Mouse (Mus musculus) c-Kit-positive CD71-positive TER-119-positive erythroid progenitor cells, embryonic 14.5 days (primary cell): ENCODE measurements around the gene Bcl2l1.

Experiments used
- DNase-seq: peaks from one replicate; pipeline ENCODE4 v3.0.0-alpha.2; 2013; ENCODE audit warnings: low spot score

Bcl2l1 gene

DNA sequence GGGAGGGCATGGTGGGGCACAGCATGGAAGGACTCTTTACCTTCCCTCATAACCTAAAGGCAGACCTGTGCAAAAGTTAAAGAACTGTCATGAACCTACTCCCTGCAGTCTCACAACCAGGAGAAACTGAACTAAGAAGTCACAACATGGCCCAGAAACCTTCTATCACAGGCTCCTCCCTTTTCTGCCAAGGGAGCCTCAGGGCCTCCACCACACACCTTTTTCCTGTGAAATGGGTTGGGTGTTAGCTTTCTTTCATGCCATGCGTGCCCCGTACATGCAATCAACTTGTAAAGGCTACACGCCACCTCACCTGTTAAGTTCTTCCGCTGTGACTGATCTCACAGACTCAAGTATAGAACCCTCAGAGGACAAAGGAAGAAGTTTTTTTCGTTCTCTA is 28.4 kb downstream of the Bcl2l1 start:
- no peak for DNase-seq

DNA sequence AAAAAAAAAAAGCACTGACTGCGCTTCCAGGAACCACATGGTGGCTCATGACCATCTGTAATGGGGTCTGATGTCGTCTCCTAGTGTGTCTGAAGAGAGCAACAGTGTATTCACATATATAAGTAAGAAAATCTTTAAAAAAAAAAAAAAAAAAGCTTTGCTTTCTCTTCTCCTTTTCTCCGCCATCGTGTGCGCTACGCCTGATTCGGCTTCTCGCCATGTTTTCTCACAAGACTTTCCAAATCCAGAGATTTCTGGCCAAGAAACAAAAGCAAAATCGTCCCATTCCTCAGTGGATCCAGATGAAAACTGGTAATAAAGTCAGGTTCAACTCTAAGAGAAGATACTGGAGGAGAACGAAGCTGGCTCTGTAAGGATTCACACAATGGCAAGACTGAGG is 29.2 kb downstream of the Bcl2l1 start:
- DNase-seq, result no peak

GRCm38 (mm10) chr2:152800762-152801113 is 30.8 kb downstream of the Bcl2l1 start:
- no peak for DNase-seq

GRCm38 (mm10) chr2:152799954-152800761 is 31.4 kb downstream of the Bcl2l1 start:
- no peak for DNase-seq

DNA sequence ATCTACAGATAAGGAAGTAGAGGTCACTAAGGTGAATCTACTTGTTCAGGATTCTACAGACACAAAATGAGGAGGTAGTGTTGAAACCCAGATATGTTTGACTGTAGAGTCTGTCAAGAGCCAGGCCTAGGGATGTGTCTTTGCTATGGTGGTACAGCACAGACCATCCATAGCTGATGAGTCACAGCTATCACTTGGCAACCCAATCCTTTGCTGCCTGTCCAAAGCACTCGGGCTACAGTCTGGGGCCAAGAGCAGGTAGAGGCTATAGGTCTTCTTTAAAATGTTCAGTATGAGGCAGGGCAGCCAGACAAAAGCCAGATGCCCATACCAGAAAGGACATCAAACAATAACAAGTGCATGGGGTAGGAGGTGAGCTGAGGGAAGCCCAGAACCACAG is 33.9 kb downstream of the Bcl2l1 start:
- DNase-seq, result no peak

GRCm38 (mm10) chr2:152794281-152794827 is 37.2 kb downstream of the Bcl2l1 start:
- no peak for DNase-seq

GRCm38 (mm10) chr2:152793381-152793780 is 38.1 kb downstream of the Bcl2l1 start:
- DNase-seq, result no peak

DNA sequence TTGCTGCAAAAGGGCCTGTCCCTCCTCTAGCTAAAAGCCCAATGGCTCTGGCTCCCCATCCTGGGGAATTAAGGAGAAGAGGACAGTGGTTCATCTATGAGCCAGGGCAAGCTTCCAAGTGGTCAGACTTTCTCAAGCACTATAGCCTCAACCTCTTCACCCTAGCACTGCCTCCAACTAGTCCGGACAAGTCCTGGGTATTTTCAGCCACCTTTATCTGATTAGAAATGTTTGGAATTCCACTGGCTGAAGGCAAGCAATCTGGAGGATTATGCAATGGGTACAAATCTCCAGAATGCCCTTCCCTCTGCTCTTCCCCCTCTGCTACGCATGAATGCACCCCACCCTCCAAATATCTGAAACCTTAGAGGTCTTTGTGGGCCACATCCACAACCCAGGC is 39.1 kb downstream of the Bcl2l1 start:
- DNase-seq, result no peak

DNA sequence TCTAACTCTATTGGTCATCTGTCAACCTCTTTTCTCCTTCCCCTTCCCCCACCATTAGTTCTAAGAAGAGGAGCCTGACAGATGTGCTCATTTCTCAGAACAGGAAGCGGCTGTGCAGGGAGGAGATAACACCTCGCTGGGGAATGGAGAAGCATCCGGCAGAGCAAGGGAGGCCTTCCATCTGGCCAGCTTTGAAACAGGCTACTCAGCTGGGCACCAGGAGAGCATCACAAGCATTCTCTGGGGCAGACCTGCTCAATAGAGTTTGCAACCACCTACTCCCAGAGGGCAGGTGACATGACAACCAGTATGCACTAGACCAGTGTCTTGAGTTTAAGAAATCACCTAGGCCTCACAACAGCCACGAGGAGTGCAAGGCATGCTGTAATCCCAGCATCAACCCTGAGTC is 41.9 kb downstream of the Bcl2l1 start:
- DNase-seq, result peak; percentile 92

GRCm38 (mm10) chr2:152788892-152789421 is 42.6 kb downstream of the Bcl2l1 start:
- peak; percentile 86 for DNase-seq

- no peak for DNase-seq
Measured at GRCm38 (mm10) chr2:152787543-152787942, 44.0 kb downstream of the Bcl2l1 start.

DNA sequence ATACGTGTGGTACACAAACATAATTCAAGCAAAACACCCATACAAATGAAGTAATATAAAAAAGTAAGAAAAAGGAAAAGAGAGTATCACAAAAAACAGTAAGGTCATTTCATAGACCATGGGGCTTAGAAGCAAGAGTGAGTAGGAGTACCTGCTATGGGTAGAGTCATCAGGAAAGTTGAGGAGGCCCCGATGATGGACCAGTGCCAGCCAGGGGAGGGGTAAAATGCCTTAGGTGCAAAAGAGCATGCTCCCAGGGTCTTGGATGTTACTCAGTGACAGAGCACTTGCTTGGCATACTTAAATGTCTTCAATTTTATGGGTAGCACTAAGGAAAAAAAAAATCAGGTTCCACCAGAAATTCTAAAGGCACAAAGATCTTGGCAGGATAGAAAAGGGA is 44.4 kb downstream of the Bcl2l1 start:
- no peak for DNase-seq

DNA sequence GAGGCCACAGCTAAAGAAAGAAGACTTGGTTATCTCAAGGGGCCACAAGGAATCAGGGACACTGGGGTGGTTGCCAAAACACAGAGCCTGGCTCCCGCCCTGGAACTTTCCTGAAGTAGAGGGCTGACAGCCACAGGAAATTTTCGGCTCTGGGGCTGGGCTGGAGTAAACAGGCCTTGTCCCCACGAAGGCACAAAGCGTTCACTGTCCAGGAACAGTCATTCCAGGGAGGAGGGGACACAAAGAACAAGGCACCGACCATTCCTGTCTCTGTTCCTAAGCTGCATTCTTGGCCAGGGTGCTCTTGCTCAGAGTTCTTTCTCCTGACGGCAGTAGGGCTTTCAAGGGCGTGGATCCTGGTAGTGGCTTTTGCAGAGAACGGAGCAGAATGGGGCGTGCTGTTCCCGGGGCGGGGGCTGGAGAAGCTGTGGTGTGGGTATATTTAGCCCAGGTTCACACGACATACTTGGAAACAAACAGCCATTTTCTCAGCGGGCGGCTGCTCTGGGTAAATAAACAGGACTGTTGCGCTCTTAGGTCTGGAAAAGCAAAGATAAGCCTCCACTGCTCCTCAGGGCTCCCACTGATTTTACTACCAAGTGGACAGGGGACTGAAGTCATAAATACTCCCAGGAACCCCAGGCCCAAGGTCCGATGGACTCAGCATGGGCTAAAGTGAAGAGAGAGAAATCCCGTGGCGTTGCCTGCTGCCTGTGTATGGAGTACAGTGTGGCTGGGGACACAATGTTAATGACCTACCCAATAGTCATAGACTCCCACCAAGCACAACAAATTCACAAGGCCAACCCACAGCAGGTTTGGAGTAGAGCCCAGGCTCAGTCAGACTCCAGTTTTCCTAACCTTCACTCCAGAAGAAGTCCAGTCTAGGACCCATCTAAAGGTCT is 45.8 kb downstream of the Bcl2l1 start:
- DNase-seq, result no peak

- no peak for DNase-seq
Measured at GRCm38 (mm10) chr2:152784640-152785039, 46.9 kb downstream of the Bcl2l1 start.

DNA sequence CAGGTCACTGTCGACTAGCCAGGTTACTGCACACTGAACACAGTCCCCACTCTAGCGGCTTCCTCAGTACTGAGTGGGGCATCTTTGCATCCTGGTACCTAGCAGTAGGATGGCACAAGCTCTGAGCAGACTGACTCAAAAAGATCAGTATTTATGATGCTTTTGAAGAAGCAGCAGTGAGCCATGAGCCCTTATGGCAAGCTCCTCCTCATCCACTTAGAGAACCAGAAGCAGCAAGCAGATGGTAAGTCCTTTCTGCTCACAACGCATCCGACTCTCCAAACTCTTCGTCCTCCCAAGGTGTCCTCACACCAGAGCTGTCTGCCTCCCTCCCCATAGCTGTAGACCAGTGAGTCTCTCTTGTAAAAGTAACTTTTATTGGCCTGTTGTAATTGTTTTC is 48.3 kb downstream of the Bcl2l1 start:
- DNase-seq, result no peak

DNA sequence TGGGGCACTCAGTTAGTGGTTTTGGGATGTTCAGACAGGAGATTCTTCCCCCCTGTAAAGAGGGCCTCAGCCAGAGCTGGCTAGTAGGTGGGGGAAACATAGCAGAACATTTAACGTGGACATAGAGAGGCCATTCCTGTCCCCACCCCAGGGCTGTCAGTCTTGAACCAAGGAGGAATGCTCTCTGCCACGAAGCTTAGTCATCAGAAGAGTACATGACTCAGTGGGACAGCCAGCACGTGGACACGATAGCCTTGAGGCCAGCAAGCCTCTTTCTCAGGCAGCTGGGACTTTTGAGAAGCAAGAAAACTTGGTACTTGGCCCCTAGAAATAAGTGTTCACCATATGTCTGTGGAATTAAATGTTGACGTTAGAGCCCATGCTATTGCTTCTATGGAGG is 48.9 kb downstream of the Bcl2l1 start:
- no peak for DNase-seq

DNA sequence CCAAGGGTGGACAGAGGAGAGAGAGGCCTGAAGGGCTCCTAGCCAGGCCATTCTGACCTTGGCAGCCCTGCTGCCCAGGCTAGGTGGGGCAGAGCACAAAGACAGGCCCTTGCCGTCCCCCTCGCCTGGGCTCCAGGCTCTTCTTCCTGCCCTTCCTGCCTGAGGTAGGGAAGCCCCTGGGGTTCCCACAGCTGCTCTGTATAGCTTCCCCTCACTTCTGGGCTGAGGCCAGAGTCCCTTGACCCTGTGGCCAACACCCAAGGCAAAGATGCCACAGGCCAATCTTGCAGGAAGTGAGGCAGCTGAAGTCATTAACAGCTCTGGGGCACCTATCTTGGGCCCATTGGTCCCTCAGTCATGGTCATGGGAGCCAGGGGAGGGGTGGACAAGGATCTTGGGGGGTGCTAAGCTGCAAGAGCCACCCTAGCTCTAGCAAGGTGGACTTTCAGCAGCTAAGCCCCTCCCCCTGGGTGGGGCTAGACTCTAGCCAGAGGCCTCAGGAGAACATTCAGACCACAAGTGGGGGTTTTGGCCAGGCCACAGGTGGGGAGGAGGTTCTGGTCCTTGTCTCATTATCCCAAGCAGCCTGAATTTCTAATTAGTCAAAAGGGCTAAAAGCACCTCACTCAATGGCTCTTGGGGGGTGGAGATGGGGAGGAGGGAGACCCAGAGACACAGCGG is 50.4 kb downstream of the Bcl2l1 start:
- DNase-seq, result no peak

DNA sequence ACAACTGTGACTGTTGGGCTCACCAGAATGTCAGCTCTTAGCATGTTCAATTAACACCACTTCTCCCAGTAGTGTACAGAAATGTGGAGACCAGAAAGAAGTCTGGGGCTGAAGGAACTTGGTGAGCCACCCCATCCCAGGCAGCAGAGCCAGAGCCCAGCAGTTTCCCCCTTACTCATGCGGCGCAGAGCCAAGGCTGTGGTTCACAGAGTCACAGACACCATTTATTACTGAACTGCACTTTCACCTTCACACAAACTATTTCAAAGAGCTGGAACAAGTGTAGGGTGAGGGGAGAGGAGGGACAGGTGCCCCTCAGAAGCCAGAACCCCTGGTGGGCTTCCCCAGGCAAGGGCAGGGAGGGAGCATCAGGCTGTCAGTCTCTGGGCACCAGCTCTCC is 51.1 kb downstream of the Bcl2l1 start:
- DNase-seq, result no peak

GRCm38 (mm10) chr2:152777081-152777480 is 54.4 kb downstream of the Bcl2l1 start:
- DNase-seq, result no peak

DNA sequence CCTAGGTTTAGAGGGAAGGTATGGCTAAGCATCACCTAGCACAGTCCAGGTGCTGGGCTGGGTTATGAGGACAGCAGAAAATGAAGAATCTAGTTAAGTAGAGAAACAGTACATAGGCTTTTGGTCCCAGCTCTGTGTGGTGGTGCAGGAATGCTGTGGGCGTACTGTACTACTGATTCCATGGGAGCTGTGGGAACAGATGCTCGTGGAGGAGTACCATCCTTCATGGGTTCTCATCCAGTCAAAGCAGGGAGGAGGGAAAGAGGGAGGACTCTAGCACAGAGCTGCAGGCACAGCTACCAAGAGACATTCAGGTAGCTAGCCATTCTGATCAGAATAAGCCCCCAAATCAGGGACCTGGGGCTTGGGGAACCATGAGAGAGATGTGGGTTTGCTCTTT is 55.1 kb downstream of the Bcl2l1 start:
- no peak for DNase-seq

- no peak for DNase-seq
Measured at GRCm38 (mm10) chr2:152776019-152776418, 55.5 kb downstream of the Bcl2l1 start.

DNA sequence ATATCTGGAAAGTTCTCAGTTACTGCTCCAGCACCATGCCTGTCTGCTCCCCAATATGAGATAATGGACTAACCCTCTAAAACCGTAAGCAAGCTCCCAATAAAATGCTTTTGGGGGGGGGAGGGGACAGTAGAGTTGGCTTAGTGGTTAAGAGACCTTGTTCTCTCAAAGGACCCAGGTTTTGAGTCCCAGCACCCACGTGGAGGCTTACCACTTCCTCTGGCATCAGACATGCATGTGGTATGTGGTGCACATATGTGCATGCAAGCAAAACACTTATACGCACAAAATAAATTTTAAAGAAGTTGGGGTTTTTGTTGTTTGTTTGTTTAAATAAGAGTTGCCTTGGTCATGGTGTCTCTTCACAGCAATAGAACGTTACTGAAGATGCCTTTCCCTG is 56.2 kb downstream of the Bcl2l1 start:
- DNase-seq, result no peak
